18 mouse cellular contexts compared by ENCODE assay signal in genomic region chr14:45021551-45021950, GRCm38 (mm10). TPM values are rescaled to one million over a fixed set of nuclear protein-coding genes. Genes with fewer than 3 reads are reported as not detected.
"Had no signal": no experiment of that assay in that cellular context is flagged by ENCODE, and none has a peak within 500 bp of the region (broad histone marks: within the 10 kb centered on the region; RNA-seq: fewer than 3 reads in every experiment).

No protein-coding gene starts in this region.

- ATAC-seq: liver, embryonic 12.5 days; liver, postnatal 0 days; lung, postnatal 0 days; midbrain, embryonic 13.5 days; midbrain, embryonic 15.5 days; midbrain, embryonic 16.5 days had no signal

- DNase-seq: left cerebral cortex, postnatal 4 days; liver; liver, embryonic 13.5 days; liver, postnatal 0 days; lung, adult 18-20 months; lung, adult 2 months; lung, embryonic 14.5 days; lung, postnatal 10 days; lung, postnatal 14 days; lung, postnatal 36 days; lung, postnatal 4 days; midbrain, embryonic 14.5 days had no signal

RNA-seq across cellular contexts. Expression of gene Ptger2, which starts 33.6 kb away (rescaled TPM):
- total RNA-seq: megakaryocyte-erythroid progenitor cell, adult 5-6 weeks had no signal
